Mouse (Mus musculus): ENCODE measurements around the gene Mat1a.

The Mat1a gene

GRCm38 (mm10) chr14:41146035-41146434, 41.2 kb downstream of the Mat1a start:
- DNase-seq: no peak

GRCm38 (mm10) chr14:41146922-41147321, 42.1 kb downstream of the Mat1a start:
- no peak for DNase-seq

- no peak for DNase-seq
Measured at GRCm38 (mm10) chr14:41147356-41147755, 42.5 kb downstream of the Mat1a start.

- no peak for DNase-seq
Measured at GRCm38 (mm10) chr14:41151220-41151898, 46.5 kb downstream of the Mat1a start, which contains the start of gene Mbl1. Gene Mbl1, plus strand, starts transcription at chr14:41151458.

- no peak for DNase-seq
Measured at GRCm38 (mm10) chr14:41160076-41160475, 55.2 kb downstream of the Mat1a start.

GRCm38 (mm10) chr14:41160743-41161142, 55.9 kb downstream of the Mat1a start:
- DNase-seq: no peak

GRCm38 (mm10) chr14:41162663-41163062, 57.8 kb downstream of the Mat1a start:
- peak; percentile 7 for DNase-seq

- no peak for DNase-seq
Measured at GRCm38 (mm10) chr14:41167278-41167677, 62.4 kb downstream of the Mat1a start.

GRCm38 (mm10) chr14:41168567-41168966, 63.7 kb downstream of the Mat1a start:
- DNase-seq: no peak

GRCm38 (mm10) chr14:41170514-41170913, 65.7 kb downstream of the Mat1a start:
- DNase-seq: no peak

Measured in right cerebral cortex, postnatal 4 days (tissue).